Mouse (Mus musculus): ENCODE results near the gene Sag. TPM values are rescaled to one million over a fixed set of nuclear protein-coding genes. Genes with fewer than 3 reads are reported as not detected.

Sag gene
- polyA plus RNA-seq, 1 experiment from 2014 or later = 0.79 TPM

- peaks cover 60% of the 10 kb centered on the region for H3K4me1 ChIP-seq (replicated peaks)
- no peaks in the 10 kb centered on the region for H3K27me3 ChIP-seq
- H3K36me3 ChIP-seq = peaks cover 7% of the 10 kb centered on the region
- no peak overlapping the region for H3K9ac ChIP-seq
- H3K4me3 ChIP-seq = no peak overlapping the region
- WGBS = 4% methylated on average over 3 of the region's 3 CpGs
- H3K4me2 ChIP-seq = no peak overlapping the region; the same call in 1 of the 2 replicates
- no peaks in the 10 kb centered on the region for H3K9me3 ChIP-seq (replicated peaks)
- ATAC-seq (replicated peaks; ENCODE audit: insufficient number of reproducible peaks, insufficient read depth, low FRiP score, low read depth) = peak; percentile 85
- peak overlapping the region; percentile 95 for H3K27ac ChIP-seq
Observed at GRCm38 (mm10) chr1:87879494-87880325, 76.2 kb downstream of the Sag start.

DNA sequence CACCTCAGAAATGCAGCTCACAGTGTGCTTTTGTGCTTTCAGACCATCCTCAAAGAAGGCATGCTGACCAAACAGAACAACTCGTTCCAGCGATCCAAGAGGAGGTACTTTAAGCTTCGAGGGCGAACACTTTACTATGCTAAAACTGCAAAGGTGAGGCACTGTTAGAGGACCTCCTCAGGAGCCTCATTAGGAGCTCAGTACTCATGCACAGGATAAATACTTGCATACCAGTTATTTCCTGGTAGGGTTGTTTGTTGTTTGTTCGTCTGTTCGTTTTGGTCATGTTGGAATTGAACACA is 76.8 kb downstream of the Sag start:
- Histone ChIP-seq H3K4me2 (no peak overlapping the region; the same call in 1 of the 2 replicates), H3K4me3 (no peak overlapping the region), H3K9me3 (replicated peaks) (no peaks in the 10 kb centered on the region), H3K27ac (peak overlapping the region; percentile 95), H3K27me3 (no peaks in the 10 kb centered on the region), H3K4me1 (replicated peaks) (peaks cover 60% of the 10 kb centered on the region), H3K36me3 (peaks cover 10% of the 10 kb centered on the region), H3K9ac (no peak overlapping the region)
- ATAC-seq (replicated peaks; ENCODE audit: insufficient number of reproducible peaks, insufficient read depth, low FRiP score, low read depth) = no peak
- 74% methylated on average over 6 of the region's 6 CpGs for WGBS

- Histone ChIP-seq H3K9ac (no peak overlapping the region), H3K4me3 (no peak overlapping the region), H3K27ac (peak overlapping the region; percentile 95), H3K9me3 (replicated peaks) (no peaks in the 10 kb centered on the region), H3K4me1 (replicated peaks) (peaks cover 54% of the 10 kb centered on the region), H3K4me2 (no peak overlapping the region; the same call in 1 of the 2 replicates), H3K27me3 (no peaks in the 10 kb centered on the region), H3K36me3 (peaks cover 12% of the 10 kb centered on the region)
- 11% methylated on average over 2 of the region's 2 CpGs for WGBS
- ATAC-seq (replicated peaks; ENCODE audit: insufficient number of reproducible peaks, insufficient read depth, low FRiP score, low read depth) = peak; percentile 51
Observed at GRCm38 (mm10) chr1:87880856-87881255, 77.4 kb downstream of the Sag start.

DNA sequence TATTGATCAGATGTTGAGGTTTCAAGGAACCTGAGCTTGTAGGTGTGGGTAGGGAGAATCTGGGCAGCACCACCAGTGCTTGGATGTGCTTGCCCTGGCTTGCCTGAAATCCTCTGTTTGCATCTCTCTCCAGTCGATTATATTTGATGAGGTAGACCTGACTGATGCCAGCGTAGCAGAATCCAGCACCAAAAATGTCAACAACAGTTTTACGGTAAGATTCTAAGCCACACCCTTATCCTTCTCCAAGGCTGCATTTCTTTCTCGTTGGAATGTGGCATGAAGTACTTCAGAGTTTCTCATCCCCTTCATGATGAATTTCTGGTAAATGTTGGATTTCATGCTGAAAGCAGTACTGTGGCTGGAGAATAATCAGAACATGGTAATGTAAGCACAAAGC is 78.2 kb downstream of the Sag start:
- Histone ChIP-seq H3K27me3 (no peaks in the 10 kb centered on the region), H3K4me1 (replicated peaks) (peaks cover 50% of the 10 kb centered on the region)

DNA sequence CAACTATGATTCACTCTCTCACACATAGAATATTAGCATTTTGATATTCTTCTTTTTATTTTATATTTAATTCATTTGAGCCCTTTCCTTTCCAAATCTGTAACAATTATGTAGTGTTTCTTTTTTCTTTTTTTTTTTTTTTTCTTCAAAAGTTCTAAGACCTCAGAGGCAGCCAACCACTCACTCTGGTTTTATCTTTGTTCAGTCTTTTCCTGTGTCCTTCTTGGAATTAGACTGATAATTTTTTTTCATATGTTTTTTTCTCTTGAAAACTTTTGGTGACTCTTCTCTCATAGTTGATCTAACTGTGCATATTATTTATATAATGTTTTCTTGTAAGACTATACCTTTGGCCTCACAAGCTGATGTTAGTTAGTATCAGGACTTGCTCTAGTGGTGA is 79.1 kb downstream of the Sag start:
- H3K4me2 ChIP-seq = no peak overlapping the region
- peaks cover 44% of the 10 kb centered on the region for H3K4me1 ChIP-seq (replicated peaks)
- H3K27ac ChIP-seq = no peak overlapping the region
- H3K9me3 ChIP-seq (replicated peaks) = no peaks in the 10 kb centered on the region
- no peak for ATAC-seq (replicated peaks; ENCODE audit: insufficient number of reproducible peaks, insufficient read depth, low FRiP score, low read depth)
- peaks cover 12% of the 10 kb centered on the region for H3K36me3 ChIP-seq
- H3K27me3 ChIP-seq = no peaks in the 10 kb centered on the region
- H3K4me3 ChIP-seq = no peak overlapping the region
- H3K9ac ChIP-seq = no peak overlapping the region

More for the DNA sequence above, 78.2 kb downstream of the Sag start:
- Histone ChIP-seq H3K36me3 (peaks cover 12% of the 10 kb centered on the region), H3K9ac (no peak overlapping the region), H3K9me3 (replicated peaks) (no peaks in the 10 kb centered on the region), H3K4me3 (no peak overlapping the region), H3K27ac (peak overlapping the region; percentile 95), H3K4me2 (no peak overlapping the region)
- ATAC-seq (replicated peaks; ENCODE audit: insufficient number of reproducible peaks, insufficient read depth, low FRiP score, low read depth) = no peak
- WGBS = 39% methylated on average over 4 of the region's 4 CpGs

- Histone ChIP-seq H3K27ac (no peak overlapping the region), H3K9me3 (replicated peaks) (no peaks in the 10 kb centered on the region), H3K9ac (no peak overlapping the region), H3K4me3 (no peak overlapping the region), H3K4me1 (replicated peaks) (peaks cover 13% of the 10 kb centered on the region; the same call in 1 of the 2 replicates), H3K4me2 (no peak overlapping the region), H3K36me3 (no peaks in the 10 kb centered on the region), H3K27me3 (no peaks in the 10 kb centered on the region)
- 54% methylated on average over 1 of the region's 1 CpGs for WGBS
- no peak for ATAC-seq (replicated peaks; ENCODE audit: insufficient number of reproducible peaks, insufficient read depth, low FRiP score, low read depth)
Observed at GRCm38 (mm10) chr1:87890960-87891359, 87.5 kb downstream of the Sag start.

GRCm38 (mm10) chr1:87891634-87892033 is 88.2 kb downstream of the Sag start:
- no peak overlapping the region for H3K9ac ChIP-seq
- peaks cover 13% of the 10 kb centered on the region; the same call in 1 of the 2 replicates for H3K4me1 ChIP-seq (replicated peaks)
- H3K36me3 ChIP-seq = no peaks in the 10 kb centered on the region
- ATAC-seq (replicated peaks; ENCODE audit: insufficient number of reproducible peaks, insufficient read depth, low FRiP score, low read depth) = no peak
- H3K9me3 ChIP-seq (replicated peaks) = no peaks in the 10 kb centered on the region
- H3K4me3 ChIP-seq = no peak overlapping the region
- no peak overlapping the region for H3K27ac ChIP-seq
- no peak overlapping the region for H3K4me2 ChIP-seq
- WGBS = 70% methylated on average over 4 of the region's 4 CpGs
- no peaks in the 10 kb centered on the region for H3K27me3 ChIP-seq

DNA sequence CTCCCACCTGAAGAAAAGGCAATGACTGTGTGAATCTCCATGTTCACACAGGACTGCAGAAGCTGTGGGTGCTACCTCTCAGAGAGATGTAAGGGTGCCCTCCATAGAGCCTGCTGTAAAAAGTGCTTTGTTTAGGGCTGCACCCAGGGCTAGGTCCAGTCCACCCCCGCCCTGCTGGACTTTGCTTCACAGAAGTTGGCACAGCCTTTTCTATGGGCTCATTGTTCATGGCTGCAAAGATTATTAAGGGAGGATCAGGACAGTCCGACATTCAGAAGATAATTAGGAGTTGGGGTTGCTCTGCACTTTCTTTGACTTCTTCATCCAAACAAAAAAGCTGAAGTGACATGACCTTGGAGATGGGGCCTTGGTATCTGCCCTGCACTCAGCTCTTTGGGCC is 89.0 kb downstream of the Sag start:
- Histone ChIP-seq H3K4me1 (replicated peaks) (peaks cover 13% of the 10 kb centered on the region; the same call in 1 of the 2 replicates), H3K27ac (no peak overlapping the region), H3K9ac (no peak overlapping the region), H3K36me3 (no peaks in the 10 kb centered on the region; the same call in 1 of the 2 replicates), H3K4me2 (no peak overlapping the region), H3K27me3 (no peaks in the 10 kb centered on the region), H3K9me3 (replicated peaks) (no peaks in the 10 kb centered on the region), H3K4me3 (no peak overlapping the region)
- 73% methylated on average over 2 of the region's 2 CpGs for WGBS
- ATAC-seq (replicated peaks; ENCODE audit: insufficient number of reproducible peaks, insufficient read depth, low FRiP score, low read depth) = no peak

DNA sequence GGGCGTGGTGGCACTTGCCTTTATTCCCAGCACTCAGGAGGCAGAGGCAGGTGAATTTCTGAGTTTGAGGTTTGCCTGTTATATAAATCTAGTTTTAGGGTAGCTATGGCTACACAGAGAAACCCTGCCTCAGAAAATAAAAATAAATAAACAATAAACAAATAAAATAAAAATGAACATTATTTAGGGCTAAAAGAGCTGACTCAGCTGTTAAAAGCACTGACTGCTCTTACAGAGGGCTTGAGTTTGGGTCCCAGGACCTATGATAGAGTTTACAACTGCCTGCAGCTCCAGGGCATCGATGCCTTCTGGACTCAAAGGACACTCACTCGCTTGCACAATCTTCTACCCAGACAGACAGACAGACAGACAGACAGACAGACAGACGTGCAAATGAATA is 89.9 kb downstream of the Sag start:
- H3K36me3 ChIP-seq = no peaks in the 10 kb centered on the region; the same call in 1 of the 2 replicates
- H3K27me3 ChIP-seq = no peaks in the 10 kb centered on the region
- no peak overlapping the region for H3K4me2 ChIP-seq
- H3K27ac ChIP-seq = no peak overlapping the region
- peaks cover 13% of the 10 kb centered on the region; the same call in 1 of the 2 replicates for H3K4me1 ChIP-seq (replicated peaks)
- H3K9me3 ChIP-seq (replicated peaks) = no peaks in the 10 kb centered on the region
- no peak overlapping the region for H3K4me3 ChIP-seq
- ATAC-seq (replicated peaks; ENCODE audit: insufficient number of reproducible peaks, insufficient read depth, low FRiP score, low read depth) = no peak
- H3K9ac ChIP-seq = no peak overlapping the region
- 95% methylated on average over 4 of the region's 4 CpGs for WGBS

Other genes with a start within 250 kb of the Sag start
- 0.34 and 1.0 TPM in 2 replicates for gene Ngef, start 229.8 kb upstream of the Sag start, polyA plus RNA-seq (2015; fragmentation: Nextera tagmentation; extraction: Ambion mirVana)
- gene Inpp5d, start 183.4 kb upstream of the Sag start, polyA plus RNA-seq (2015; fragmentation: Nextera tagmentation; extraction: Ambion mirVana) = 4.4 and 11.5 TPM in 2 replicates
- gene Atg16l1, start 47.8 kb upstream of the Sag start, polyA plus RNA-seq (2015; fragmentation: Nextera tagmentation; extraction: Ambion mirVana) = 22.6 and 25.0 TPM in 2 replicates
- 19.7 and 24.7 TPM in 2 replicates for gene Dgkd, start 49.6 kb downstream of the Sag start, polyA plus RNA-seq (2015; fragmentation: Nextera tagmentation; extraction: Ambion mirVana)
- gene Usp40, start 204.9 kb downstream of the Sag start, polyA plus RNA-seq (2015; fragmentation: Nextera tagmentation; extraction: Ambion mirVana) = 27.7 and 29.1 TPM in 2 replicates

Measured in heart, embryonic 15.5 days (tissue).